Mouse (Mus musculus) lung, postnatal 0 days (tissue): Measurements from ENCODE around the gene Pxdn.

Source experiments
- CTCF ChIP-seq: IDR thresholded peaks from 2 replicates; pipeline ENCODE4 v1.5.1; 2016; ENCODE audit warnings: antibody characterized with exemption, mild to moderate bottlenecking
- EP300 ChIP-seq: IDR thresholded peaks from 2 replicates; pipeline ENCODE4 v1.6.1; 2016; ENCODE audit warnings: antibody characterized with exemption, mild to moderate bottlenecking, control low read depth

- TF ChIP-seq CTCF (no peak), EP300 (no peak)
Measured at GRCm38 (mm10) chr12:30054761-30055540, 117.5 kb downstream of the Pxdn start.
